Mouse (Mus musculus): ENCODE results near the gene Otx2.

Gene Otx2

DNA sequence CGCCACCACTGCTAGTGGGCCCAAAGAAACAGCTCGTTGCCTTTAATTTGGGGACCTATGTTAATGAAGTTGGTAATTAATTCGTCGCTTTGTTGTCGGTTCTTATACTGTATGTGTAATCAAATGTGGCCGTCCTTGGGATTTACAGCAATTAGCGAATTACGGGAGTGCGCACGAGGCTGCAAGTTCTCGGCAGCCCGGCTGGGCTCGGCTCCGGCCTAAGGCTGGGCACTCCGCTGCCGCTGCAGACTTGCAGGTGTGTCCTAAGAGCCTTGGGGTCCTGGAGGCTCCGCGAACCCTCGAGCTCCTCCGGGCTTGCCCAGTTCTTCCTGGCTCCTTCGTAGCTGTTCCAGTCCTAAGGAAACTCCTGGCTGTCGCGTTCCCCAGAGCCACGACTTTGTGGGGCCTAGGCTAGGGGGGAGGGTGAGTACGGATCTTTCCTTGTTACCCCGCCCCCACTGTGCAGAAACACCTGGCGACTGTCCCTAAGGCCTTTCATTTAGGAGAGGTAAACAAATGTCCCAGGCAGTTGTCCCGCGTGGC, 4.8 kb downstream of the Otx2 start:
- DNase-seq: no peak

GRCm38 (mm10) chr14:48668051-48668481, 5.6 kb downstream of the Otx2 start:
- DNase-seq: no peak

GRCm38 (mm10) chr14:48667396-48667795, 6.2 kb downstream of the Otx2 start:
- DNase-seq: no peak

- no peak for DNase-seq
Observed at GRCm38 (mm10) chr14:48666771-48667170, 6.8 kb downstream of the Otx2 start.

DNA sequence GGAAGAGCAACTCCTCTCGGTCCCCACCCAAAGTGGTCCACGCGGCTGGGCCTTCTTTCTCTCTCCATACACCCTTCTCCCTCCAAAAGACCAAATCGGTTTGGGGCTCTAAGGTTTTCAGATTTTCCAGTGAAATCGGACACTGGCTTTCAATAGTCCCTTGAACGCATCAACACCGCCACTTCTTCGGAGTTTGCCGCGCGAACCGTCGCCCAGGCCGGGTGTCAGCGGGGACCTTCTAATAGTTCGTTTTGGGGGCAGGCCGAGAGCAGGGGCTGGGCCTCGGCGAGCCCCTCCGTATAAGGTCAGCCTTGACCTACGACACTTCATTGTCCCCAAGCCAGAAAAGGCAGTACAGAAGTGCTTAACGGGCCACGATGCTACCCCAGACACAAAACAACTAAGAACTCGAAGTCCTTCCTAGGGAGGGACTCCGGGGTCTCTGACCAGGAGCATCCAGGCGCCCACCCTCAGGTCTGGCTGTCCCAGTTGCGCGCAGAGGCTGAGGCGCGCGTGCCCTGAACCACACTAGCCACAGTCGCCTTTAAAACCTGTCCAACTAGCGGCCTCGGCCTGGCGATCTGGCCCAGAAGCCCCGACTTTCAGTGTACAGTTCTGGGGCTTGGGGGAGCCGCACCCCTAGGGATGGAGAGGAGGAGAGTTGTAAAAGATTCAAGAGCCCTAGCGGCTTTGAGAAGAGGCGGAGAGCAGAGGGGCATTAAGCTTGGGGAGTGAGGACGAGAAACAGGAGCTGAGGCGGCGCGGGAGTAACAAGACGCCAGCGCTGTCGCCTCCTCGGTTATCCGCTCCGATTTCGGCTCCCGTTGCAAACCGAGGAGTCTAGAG, 7.6 kb downstream of the Otx2 start:
- no peak for DNase-seq

DNA sequence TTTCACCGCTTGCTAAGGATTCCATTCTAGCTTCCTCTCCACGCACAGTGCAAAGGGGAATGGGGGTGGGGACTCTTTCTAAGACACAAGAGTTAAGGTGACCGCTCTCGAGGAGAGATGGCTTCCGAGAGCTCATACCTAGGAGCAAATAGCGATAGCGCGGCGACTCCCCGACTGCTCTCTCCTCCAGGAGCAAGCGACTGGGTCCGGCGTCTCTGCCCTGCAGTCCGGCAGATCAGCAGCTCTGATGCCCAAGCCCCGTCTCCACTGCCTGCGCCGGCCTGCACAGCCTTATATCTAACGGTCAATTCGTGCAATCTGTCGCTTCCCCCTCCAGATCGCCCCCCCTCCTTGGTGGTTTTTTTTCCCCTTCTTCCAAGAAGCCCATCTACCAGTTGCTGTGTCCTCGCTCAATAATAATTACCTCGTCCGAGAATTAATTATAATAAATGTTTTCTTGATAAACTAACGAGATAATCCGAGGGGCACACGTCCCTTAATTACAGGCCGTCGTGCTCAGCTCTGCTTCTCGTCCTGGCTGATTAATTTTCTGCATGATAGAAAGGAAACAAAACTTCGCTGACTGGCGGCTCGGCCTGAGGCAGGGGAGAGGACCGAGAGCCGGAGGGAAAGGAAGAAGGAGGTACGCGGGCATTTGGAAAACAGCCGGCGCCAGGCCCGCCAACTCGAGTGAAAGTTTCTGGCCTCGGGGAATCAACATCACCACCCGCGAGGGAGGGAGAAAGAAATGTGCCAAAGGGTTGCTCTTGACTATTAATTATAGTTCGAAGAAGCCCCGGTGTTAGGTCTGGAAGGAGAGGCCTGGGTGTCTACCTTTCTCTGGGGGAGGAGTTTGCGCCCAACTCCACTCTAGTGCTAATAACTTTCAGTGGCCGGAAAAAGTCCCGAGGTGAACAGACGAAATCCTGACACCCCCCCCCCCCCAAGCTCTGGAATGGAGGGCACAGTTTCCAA, 8.5 kb downstream of the Otx2 start:
- no peak for DNase-seq

GRCm38 (mm10) chr14:48664001-48664810, 9.4 kb downstream of the Otx2 start:
- no peak for DNase-seq

GRCm38 (mm10) chr14:48663531-48663930, 10.1 kb downstream of the Otx2 start:
- DNase-seq: no peak

DNA sequence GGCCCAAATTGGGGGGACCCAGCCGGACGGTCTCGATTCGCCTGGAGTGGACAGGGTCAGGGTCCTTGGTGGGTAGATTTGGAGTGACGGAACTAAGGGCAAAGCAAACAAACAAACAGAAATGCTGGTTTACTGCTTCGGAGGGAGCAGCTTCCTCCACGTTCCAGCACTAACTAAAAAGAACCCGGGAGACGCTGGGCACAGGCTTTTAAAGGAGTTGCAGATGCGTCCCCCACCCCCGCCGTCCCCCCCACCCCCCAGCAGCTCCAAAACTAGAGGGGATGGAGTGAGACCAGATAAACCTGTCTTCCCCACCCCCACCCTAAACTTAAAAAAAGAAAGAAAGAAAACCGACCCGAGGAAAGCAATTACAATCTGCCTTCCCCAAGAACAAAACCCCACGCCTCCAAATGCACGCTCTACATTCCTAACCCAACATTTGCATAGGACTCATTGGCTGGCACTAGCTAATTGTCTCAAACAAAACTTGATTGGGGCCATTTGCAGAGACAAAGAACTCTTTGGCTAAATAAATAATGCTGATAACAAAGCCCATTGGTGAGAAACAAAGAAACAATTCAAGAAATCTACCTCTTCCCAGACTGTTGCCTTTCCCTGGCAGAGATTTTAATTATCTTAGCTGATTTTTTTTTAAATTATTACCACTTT, 10.9 kb downstream of the Otx2 start:
- no peak for DNase-seq

DNA sequence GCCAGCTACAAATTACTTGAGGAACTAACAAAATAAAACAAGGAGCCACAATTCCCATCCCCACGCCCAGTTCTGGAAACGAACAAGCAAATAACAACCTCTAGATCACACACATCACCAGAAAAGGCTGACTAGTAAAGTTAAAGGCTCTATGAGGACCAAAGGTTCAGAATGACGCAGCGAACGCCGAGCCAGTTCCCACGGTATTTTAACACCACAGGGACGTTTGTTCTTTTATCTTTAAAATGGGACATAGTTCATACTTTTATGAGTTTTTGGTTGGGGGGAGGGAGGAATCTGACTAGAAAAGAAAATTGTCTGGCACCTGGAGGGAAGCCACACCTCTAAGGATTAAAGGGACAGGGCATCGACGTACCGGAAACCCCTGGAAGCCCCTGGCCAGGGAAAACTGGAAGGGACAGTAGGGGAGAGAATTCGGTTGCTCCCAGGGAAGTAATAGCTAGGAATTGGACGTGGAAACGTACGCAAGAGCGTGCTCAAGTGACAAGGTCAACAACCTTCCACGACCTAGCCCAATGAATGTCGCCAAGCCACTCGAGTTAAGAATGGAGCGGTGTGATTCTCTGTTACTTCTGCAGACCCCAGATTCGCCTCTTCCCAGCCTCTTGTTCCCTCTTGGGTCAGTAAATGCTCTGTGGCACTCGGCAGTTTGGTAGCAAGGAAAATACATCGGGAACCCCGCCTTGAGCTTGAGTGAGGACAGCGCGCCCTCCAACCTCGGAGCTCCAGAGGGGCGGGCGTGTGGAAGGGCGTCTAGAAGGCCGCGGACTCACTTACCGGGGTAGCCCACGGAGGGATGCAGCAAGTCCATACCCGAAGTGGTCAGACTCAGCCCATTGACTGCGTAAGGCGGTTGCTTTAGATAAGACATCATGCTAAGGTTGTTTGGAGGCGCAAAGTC, 11.7 kb downstream of the Otx2 start:
- DNase-seq: no peak

DNA sequence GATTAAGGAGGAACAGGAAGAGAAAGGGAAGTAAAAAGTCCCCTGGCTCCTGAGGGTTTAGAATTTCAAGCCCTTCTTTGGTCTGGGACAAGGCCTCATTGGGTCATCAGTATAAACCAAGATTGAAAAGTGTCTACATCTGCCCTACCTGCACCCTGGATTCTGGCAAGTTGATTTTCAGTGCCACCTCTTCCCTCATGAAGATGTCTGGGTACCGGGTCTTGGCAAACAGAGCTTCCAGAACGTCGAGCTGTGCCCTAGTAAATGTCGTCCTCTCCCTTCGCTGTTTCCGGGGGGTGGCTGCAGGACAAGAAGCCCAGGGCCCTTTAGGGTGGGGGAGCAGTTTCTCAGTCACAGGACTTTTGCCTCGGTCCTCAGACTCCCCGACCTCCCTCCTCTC, 12.5 kb downstream of the Otx2 start:
- DNase-seq: no peak

DNA sequence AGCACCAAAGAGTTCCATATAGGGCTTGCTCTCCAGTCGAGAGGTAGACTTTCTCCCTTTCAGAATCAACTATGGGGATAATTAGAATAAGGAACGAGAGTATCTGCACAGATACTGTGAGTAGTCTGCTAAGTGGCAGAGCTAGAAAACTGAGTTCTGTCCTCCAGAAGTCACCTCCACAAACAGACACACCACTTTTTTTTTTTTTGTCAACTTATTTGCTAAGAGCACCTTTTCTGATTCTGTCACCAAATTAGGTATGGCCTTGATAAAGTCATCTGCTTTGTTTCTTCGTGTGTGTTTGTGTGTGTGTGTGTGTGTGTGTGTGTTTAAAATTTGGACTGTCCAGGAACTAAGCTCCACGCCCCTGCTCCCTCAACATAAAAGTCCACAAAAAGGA, 13.0 kb downstream of the Otx2 start:
- no peak for DNase-seq

- no peak for DNase-seq
Observed at GRCm38 (mm10) chr14:48659661-48660060, 14.0 kb downstream of the Otx2 start.

- no peak for DNase-seq
Observed at GRCm38 (mm10) chr14:48657241-48657640, 16.4 kb downstream of the Otx2 start.

GRCm38 (mm10) chr14:48656711-48657110, 16.9 kb downstream of the Otx2 start:
- DNase-seq: no peak

DNA sequence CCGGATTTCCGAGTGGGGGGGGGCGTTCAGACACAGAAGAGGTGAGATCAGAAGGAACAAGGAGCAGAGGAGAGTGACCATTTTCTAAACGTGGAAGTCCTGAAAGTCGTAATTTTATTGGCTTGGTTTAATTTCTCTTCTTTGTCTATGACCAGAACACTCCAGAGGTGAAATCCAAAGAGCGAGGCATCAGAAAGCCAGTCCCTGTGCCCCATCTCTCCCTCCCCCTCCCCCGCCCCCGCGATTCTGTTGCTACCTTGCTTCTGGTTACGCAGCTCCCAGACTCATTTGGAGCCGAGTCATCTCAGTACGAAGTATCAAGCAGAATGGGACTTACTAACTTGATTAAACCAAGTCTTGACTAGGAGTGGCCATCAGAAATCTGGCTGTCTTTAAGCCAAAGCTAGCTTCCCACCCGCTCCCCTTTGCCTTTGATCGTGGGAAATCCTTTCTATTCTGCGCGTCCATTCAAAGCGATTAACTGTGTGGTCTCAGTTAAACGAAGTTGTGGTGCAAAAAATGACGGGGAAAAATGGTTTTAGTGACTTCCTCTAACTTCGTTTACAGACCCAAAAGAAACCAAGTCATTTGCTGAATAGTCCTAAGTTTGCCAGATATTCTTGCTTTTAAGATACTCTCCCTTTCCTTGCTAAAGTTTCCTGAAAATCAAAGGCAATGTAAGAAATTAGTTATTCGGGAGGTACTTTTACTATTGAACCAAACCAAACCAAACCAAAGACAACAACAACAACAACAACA, 17.6 kb downstream of the Otx2 start:
- DNase-seq: no peak

- DNase-seq: no peak
Observed at GRCm38 (mm10) chr14:48655073-48655791, 18.4 kb downstream of the Otx2 start.

GRCm38 (mm10) chr14:48654551-48655072, 19.0 kb downstream of the Otx2 start:
- no peak for DNase-seq

Measured in kidney, postnatal 14 days (tissue).